Mouse (Mus musculus): Measurements from ENCODE around the gene Meox2.
A peak's percentile ranks its signal among the peaks of the same experiment; 100 is the strongest.
"Not testable (repeated sequence)": the region's sequence is repeated elsewhere in the genome, so short reads cannot be mapped to it uniquely, and the experiment has no call there.

Gene Meox2

DNA sequence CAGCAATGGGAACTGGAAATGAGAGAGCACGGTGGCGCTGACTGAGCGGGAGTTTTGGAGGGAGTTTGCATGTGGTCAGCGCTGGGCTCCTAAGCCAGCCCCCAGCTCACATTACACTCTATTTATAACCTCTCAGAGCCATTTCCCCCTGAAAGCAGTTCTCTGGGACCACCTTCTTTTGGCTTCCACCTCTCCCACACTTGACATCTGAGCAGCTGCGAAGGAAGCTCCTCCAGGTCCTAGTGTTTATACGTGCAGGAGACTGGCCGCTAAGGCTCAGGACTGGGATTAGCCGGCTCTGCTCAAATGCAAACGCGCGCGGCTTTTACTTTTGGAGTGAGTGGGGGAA lies at the start of gene Meox2:
Meox2 (plus strand) TSS at position 151 of the 349 bp plus-strand sequence.
- DNase-seq (ENCODE audit: low spot score), result peak; percentile 38

DNA sequence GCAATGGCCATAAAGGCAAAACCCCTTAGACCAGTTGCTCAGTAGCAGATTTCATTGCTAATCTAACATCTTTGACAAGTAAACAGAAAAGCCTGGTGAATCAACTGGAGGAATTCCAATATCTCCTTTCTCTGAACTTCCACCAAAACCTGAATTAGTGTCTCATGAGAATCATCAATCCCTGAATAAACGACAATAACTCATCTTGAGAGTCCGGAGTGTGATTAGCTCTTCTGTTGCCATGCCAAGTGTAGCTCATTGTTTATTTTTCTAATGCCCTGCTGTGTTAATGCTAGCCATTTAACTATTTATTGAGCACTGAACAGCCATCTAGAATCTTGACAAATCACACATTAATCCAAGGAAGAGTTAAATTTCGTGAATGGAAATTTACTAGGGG lies 35.7 kb upstream of the Meox2 start:
- DNase-seq (ENCODE audit: low spot score), result no peak

DNA sequence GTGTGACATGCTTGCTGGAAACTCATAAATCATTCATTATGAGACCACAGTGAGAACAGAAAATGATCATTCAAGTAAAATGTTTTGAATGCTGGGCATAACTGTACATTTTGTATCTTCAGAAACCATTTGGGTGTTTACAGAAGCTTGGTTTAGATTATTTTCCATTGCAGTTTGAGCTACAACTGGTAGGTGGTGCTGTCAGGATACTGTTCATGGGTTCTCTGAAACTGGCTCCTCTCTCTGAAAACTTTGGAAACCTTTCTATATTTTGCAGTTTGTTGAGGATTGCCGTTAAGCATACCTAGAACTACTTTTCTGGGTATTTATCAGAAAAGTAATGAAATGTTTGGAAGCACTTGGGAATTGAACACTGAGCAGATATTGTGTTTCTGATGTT lies 31.0 kb upstream of the Meox2 start:
- no peak for DNase-seq (ENCODE audit: low spot score)

DNA sequence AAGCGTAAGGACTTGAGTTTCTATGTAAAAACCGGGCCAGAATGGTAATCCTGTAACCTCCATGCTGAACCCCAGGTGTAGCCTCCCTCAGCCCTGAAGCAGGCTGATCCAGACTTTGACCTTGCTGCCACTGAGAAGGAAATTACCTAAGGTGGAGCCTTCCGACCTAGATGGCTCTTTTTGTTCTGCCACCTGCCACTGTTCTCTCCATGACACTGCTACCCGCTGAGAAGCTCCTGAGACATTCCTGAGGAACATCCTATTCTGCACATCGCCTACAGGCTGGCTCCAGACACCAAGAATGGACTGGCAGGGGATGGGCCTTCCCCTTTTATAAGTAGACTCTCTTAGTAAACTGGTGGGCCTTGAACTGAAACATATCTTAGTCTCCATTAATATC lies 28.3 kb upstream of the Meox2 start:
- DNase-seq (ENCODE audit: low spot score), result not testable (repeated sequence)

DNA sequence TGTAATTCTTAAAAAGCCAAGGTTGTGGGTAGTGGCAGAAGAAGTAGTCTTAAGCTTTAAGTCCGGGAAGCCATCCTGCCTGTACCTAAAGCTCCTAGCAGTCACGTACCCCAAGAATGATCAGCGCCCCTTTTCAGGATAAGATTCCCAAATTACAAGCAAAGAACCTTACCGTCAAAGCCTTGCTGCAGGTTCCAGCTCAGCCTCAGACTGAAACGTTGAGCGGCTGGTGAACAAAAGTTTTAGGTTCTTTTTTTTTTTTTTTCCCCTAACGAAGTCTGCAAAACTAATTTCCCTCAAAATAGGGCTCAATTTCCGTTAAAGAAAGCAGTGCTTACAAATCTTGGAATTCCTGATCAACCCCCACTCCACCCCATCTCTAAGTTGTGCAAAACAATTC lies 1.8 kb upstream of the Meox2 start:
- DNase-seq (ENCODE audit: low spot score), result no peak

DNA sequence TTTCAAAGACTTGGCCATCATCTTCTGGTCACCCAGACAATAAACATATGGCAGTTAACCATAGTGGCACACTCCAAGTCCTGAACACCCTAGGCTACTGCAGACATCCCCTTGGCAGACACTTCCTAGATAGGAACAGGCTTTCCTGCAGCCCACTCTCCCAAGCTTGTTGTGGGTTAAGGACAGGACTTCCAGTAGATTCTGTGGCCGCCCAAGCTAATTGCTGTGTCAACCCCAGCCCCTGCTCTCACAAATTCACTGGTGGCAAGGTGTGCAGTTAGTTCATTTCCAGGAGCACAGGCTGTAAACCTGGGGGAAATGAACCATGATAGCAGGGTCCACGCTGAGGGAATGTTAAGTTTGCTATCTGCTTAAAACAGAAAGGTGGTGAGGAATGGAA lies 1.2 kb upstream of the Meox2 start:
- DNase-seq (ENCODE audit: low spot score), result no peak

DNA sequence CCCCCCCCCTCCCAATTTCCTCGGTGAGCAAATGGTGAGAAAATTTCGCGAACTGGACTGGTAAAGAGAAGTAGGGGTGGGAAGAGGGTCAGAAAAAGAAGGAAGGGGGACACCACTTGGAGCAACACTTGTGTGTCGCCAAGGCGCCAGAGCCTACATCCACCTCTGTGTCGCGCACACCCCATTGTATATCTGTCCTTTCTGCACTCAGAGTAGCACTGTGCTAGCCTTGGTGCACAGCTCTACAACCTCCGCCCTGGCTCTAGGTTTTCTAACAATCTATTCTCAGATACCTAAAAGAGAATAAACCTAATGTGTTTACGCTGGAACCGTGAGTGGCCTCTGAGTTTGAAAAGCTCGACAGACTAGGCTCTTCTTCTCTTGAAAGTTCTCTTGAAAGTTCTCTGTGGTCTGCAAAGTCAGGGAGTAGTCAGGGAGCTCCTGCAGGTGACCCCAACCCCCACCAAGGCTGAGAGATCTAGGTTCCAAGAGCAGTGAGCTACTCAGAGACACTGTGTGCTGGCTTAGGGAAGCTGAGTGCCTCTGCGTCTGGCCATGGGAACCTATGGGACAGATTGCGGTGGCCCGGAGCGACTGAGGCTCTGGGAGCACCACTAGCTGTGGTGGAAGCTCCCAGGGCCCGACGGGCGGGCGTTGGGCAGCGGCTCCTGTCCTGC lies 489 bp upstream of the Meox2 start:
- peak; percentile 39 for DNase-seq (ENCODE audit: low spot score)

DNA sequence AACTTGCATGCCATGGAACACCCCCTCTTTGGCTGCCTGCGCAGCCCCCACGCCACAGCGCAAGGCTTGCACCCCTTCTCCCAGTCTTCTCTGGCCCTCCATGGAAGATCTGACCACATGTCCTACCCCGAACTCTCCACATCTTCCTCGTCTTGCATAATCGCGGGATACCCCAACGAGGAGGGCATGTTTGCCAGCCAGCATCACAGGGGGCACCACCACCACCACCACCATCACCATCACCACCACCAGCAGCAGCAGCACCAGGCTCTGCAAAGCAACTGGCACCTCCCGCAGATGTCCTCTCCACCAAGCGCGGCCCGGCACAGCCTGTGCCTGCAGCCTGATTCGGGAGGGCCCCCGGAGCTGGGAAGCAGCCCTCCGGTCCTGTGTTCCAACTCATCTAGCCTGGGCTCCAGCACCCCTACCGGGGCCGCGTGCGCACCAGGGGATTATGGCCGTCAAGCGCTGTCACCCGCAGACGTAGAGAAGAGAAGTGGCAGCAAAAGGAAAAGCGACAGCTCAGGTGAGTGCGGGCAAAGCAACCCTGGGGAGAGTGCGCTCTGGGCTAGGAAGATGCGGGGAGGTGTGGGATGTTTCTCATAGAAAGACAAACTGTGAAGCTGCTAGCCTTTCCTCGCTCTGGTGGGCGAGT lies 606 bp downstream of the Meox2 start:
- peak; percentile 43 for DNase-seq (ENCODE audit: low spot score)

DNA sequence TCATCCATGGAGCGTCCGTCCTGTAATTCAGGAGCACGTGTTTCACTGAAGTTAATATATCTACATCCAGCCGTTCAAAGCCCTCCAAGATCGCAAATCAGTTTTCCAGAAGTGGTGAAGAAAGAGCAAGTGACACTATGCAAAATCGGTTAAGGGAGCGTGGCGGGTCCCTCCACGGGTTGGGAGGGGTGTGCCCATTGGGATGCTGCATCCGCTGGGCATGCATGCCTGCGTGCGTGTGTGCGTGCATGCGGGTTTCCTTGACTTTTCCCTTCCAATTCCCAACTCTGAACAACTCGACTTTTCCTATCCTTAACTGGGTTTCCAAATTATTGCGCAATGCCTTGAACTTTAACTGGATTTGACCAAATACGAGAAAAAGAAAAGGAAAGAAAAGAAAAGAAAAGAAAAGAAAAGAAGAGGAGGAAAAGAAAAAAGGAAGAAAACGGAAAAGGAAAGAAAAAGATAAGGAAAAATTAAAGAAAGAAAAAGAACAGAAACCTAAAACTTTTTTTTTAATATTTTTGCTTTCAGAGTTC lies 1.2 kb downstream of the Meox2 start:
- no peak for DNase-seq (ENCODE audit: low spot score)

DNA sequence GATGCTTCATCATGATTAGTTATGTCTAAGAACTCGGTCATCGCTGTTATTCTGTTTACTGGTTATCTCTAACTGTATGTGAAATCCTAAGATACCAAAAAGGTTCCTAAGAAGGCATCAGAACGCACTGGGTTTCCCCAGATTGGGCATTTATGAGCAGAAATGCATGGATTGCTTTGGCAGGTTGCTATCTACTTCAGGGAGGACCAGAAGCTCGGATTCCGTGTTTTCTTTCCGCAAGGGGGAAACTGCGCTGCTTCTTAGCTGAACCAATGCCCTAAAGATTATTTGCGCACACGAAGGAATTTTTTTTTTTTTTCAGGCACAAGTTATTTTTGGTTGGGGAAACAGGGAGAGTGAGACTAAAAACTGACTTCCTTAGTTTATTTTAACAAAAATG lies 2.6 kb downstream of the Meox2 start:
- DNase-seq (ENCODE audit: low spot score), result no peak

DNA sequence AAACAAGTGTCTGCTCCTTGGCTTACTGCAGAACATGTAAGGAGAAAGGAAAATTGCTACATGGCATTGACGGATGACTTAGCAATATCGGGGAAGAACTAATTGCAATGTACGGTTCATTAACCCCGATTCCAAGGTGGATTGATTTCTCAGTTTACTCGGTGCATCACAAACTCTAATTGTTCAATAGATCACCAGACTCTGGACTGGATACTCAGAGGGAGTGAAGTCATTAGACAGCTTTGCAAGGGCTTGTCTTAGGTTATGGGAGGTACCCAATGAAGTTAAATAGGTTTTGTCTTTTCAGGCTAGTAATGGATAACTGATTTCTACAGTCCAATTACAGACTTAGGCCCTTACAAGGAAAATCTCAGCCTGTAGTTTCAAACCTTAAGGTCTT lies 10.9 kb downstream of the Meox2 start:
- no peak for DNase-seq (ENCODE audit: low spot score)

DNA sequence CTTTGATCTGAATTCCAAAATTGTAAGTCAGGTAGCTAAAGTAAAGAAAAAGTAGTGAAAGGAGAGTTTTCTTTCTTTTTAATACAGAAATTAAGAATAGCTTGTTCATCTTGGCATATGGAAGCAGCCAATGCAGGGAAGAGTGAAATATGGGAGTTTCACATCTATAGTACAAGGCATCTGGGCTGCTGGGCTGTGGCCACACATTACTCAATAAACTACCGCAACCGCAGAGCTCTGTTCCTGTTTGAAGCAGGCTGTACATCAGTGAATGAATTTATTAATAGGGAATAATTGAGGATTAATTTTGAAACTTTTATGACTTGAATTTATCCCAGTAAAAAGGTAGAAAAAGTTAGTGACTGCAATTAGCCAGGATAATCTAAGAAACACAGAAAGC lies 15.4 kb downstream of the Meox2 start:
- DNase-seq (ENCODE audit: low spot score), result no peak

DNA sequence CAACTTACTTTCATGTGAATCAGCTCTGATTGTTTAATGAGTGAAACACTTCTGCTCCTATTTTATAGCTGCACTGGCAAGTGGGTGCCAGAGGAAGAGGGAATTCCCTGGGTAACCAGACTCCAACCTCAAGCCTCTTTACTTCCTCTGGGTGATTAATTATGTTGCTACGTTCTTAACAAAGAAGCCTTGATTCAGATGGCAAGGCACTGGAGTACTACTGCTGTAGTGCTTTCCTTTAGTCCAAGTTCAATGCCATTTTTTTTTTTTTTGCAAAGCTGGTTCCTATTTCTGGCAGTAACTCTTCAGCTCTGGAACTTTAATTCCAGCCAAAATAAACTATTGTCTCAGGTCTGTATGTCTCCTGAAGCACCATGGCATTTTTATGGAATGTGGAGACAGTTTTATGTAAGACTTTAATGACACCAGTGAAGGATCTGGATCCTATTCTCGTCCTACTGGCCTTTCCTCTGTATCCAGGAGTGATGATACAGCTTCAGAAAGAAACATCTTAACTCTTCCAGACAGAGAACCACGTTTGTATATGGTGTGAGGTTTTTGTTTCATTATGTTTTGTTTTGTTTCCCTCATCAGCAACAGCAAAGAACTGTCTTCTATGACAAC lies 33.9 kb downstream of the Meox2 start:
- no peak for DNase-seq (ENCODE audit: low spot score)

DNA sequence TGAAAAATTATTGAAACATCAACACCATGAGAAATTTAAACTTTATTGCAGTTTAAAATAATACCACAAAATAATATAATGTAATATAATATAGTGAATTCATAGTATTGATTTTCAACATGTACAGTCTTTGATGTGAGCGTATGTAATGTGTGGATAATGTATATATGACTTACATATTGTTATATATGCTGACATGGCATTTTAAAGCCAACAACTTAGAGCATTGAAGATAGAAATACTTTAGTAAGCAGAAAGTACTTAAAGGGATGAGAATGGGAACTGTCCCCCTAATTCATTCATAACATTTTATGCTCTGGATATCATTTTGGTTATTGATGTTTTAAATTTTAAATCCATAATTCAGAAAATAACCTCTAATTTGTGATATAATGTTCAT lies 35.5 kb downstream of the Meox2 start:
- no peak for DNase-seq (ENCODE audit: low spot score)

DNA sequence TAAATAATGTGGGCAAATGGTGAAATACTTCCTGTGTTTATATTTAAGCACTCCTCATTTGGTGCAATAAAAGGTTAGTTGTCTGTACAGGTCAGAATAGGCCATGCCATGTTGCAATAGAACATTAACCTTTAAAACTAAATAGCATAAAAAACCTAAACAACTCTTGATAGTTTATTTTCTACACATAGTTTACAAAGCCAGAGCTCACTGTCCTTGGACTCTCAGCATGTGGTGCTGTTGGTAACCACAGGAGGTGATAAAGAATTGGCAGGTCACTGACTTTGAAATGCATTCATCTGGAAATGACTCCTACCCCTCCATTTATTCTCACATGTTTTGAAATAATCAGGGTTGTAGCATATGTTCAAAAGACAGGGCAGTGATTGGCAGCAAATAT lies 59.4 kb downstream of the Meox2 start:
- no peak for DNase-seq (ENCODE audit: low spot score)

DNA sequence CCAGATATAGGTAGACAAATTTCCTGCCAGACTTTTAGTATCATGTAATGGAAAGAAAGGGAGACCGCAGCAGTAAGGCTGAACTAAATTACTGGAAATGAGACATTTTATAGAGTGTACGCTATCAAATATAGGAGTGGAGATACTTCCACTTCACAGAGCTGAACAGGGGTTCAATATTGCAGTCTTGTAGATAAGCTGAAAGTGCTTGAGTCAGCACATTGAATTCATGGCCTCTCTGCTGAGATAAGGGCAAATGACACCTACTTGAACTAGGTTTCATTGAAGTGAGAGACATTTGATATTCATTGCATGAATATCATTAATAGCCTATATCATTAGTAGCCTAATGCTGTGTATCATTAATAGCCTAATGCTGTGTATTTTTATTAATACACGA lies 65.0 kb downstream of the Meox2 start:
- no peak for DNase-seq (ENCODE audit: low spot score)

DNA sequence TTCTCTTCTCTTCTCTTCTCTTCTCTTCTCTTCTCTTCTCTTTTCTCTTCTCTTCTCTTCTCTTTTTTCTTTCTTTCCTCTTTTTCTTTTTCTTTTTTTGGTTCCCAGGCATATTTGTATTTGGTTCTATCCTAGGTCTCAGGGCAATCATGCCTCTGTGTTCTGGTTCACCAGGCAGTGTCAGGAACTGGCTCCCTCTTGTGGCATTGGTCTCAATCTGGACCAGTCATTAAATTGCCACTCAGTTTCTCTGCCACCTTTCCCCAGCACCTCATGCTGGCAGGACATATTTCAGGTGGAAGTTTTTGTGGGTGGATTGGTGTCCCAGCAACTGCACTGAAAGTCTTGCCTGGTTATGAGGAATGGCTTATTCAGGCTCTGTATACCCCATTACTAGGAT lies 75.3 kb downstream of the Meox2 start:
- no peak for DNase-seq (ENCODE audit: low spot score)

DNA sequence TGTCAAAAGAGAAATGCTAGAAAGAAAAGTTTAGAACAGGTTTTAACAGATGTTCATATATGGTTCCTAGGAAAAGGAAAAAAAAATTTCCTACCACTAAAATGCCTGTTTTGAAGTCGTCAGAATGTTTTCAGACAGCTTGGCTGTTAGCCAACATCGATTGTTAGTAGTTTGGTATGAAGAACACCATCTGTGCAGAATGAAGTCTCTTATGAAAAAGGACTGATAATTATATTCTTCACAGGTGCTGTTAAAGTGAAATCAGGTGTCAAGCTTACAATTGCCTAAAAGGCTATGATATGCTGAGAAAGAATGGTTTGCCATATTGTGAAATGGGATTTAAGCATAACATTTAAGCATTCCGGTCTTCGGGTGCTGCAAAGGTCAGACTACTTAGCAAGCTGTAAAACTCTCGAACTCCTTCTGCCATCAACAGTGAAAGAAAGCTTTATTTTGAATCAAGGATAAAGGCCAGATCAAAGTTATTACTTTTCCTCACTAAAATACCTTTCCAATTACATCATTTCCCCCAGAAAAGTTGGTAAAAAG lies 80.7 kb downstream of the Meox2 start:
- no peak for DNase-seq (ENCODE audit: low spot score)

All from testis, postnatal 10 days (tissue).